Mouse (Mus musculus): ENCODE results near the gene Olfr824.
"Not testable (repeated sequence)": the region's sequence is repeated elsewhere in the genome, so short reads cannot be mapped to it uniquely, and the experiment has no call there.

Gene Olfr824

GRCm38 (mm10) chr10:130129900-130130299, at the start of gene Olfr824:
Gene Olfr824, minus strand, starts transcription at chr10:130130000.
- not testable (repeated sequence) for DNase-seq

GRCm38 (mm10) chr10:130166666-130167065, 36.9 kb upstream of the Olfr824 start, which contains the start of gene Olfr825:
Gene Olfr825, minus strand, starts transcription at chr10:130166766.
- DNase-seq, result no peak

- no peak for DNase-seq
These were observed 35.4 kb upstream of the Olfr824 start for GRCm38 (mm10) chr10:130165196-130165595.

GRCm38 (mm10) chr10:130144121-130144520, 14.3 kb upstream of the Olfr824 start:
- no peak for DNase-seq

GRCm38 (mm10) chr10:130142481-130142880, 12.7 kb upstream of the Olfr824 start:
- DNase-seq, result not testable (repeated sequence)

GRCm38 (mm10) chr10:130134811-130135210, 5.0 kb upstream of the Olfr824 start:
- DNase-seq, result no peak

GRCm38 (mm10) chr10:130116045-130116444, 13.8 kb downstream of the Olfr824 start:
- not testable (repeated sequence) for DNase-seq

- DNase-seq, result not testable (repeated sequence)
These were observed 14.5 kb downstream of the Olfr824 start, which contains the start of gene Olfr823 for GRCm38 (mm10) chr10:130115283-130115682. Gene Olfr823, minus strand, starts transcription at chr10:130115383.

GRCm38 (mm10) chr10:130096104-130096503, 33.7 kb downstream of the Olfr824 start:
- no peak for DNase-seq

GRCm38 (mm10) chr10:130092838-130093440, 36.9 kb downstream of the Olfr824 start:
- peak; percentile 80 for DNase-seq
